Mouse (Mus musculus) embryonic fibroblast, embryonic 13.5 days (primary cell): ENCODE measurements at regions not wholly inside any gene's neighbourhood (a gene's known extent, or its start where the extent isn't known, plus 50 kb on each side); places are given as distances from the start of the nearest gene placed in this dataset.

ENCODE experiments used
- CTCF ChIP-seq: IDR thresholded peaks from 2 replicates; pipeline ENCODE4 v1.5.1; 2011; ENCODE audit warnings: mild to moderate bottlenecking, control low read depth, low read length, moderate library complexity, borderline replicate concordance; ENCODE audit not compliant: insufficient read depth
- POLR2A ChIP-seq: IDR thresholded peaks from 2 replicates; pipeline ENCODE4 v1.6.1; 2011; ENCODE audit warnings: low read depth, mild to moderate bottlenecking, control low read depth, low read length, moderate library complexity

- no peak for TF ChIP-seq CTCF
- no peak for TF ChIP-seq POLR2A
Observed at GRCm38 (mm10) chr16:95842766-95843165, 140.9 kb downstream of the Ets2 start.
